8 mouse cellular contexts compared by ENCODE assay signal in genomic region chr14:14632951-14633931, GRCm38 (mm10).
DNase-seq lines count a peak whose midpoint lies in the region; ATAC-seq lines count a peak whose summit lies in the region.

No protein-coding gene starts in this region.

- ATAC-seq in forebrain, embryonic 11.5 days (replicated peaks; ENCODE audit: low FRiP score), result peak; percentile 64
- ATAC-seq in heart, embryonic 15.5 days (replicated peaks; ENCODE audit: insufficient number of reproducible peaks, insufficient read depth, low FRiP score, low read depth), result peak; percentile 43
- ATAC-seq in liver, embryonic 15.5 days (ENCODE audit: insufficient read depth), result no peak

- H3K9me3 ChIP-seq in forebrain, embryonic 11.5 days (ENCODE audit: control insufficient read depth, low read length), result no peaks in the 10 kb centered on the region
- H3K9me3 ChIP-seq in heart, embryonic 15.5 days (replicated peaks), result no peaks in the 10 kb centered on the region
- H3K9me3 ChIP-seq in liver, embryonic 15.5 days (replicated peaks), result no peaks in the 10 kb centered on the region

- WGBS in forebrain, embryonic 11.5 days, result 5% methylated on average over 22 of the region's 22 CpGs
- 4% methylated on average over 22 of the region's 22 CpGs for WGBS in heart, embryonic 15.5 days
- WGBS in liver, embryonic 15.5 days (ENCODE audit: insufficient replicate concordance), result 4% methylated on average over 22 of the region's 22 CpGs

- no peak overlapping the region; the same call in 1 of the 2 replicates for H3K9ac ChIP-seq in forebrain, embryonic 11.5 days (ENCODE audit: low read length)
- H3K9ac ChIP-seq in heart, embryonic 15.5 days, result peak overlapping the region; percentile 44; the same call in 1 of the 2 replicates
- 0 out of 2 replicates have a peak overlapping the region, but pooled peaks have one; percentile 11 for H3K9ac ChIP-seq in liver, embryonic 15.5 days

- no peaks in the 10 kb centered on the region for H3K27me3 ChIP-seq in forebrain, embryonic 11.5 days (ENCODE audit: control insufficient read depth, insufficient read depth, low read length)
- no peaks in the 10 kb centered on the region for H3K27me3 ChIP-seq in heart, embryonic 15.5 days
- H3K27me3 ChIP-seq in liver, embryonic 15.5 days, result no peaks in the 10 kb centered on the region

- H3K4me3 ChIP-seq in forebrain, embryonic 11.5 days (ENCODE audit: low read depth, low read length), result peak overlapping the region; percentile 19
- peak overlapping the region; percentile 46 for H3K4me3 ChIP-seq in heart, embryonic 15.5 days
- H3K4me3 ChIP-seq in liver, embryonic 15.5 days (replicated peaks), result peak overlapping the region; percentile 43

- peaks cover 7% of the 10 kb centered on the region; the same call in 1 of the 2 replicates for H3K4me1 ChIP-seq in forebrain, embryonic 11.5 days (replicated peaks; ENCODE audit: control insufficient read depth, insufficient read depth, low read length)
- peaks cover 11% of the 10 kb centered on the region; the same call in 1 of the 2 replicates for H3K4me1 ChIP-seq in heart, embryonic 15.5 days (replicated peaks)
- H3K4me1 ChIP-seq in liver, embryonic 15.5 days (replicated peaks), result peaks cover 18% of the 10 kb centered on the region

- peak; percentile 98 for DNase-seq in 3T3-L1 (ENCODE audit: low read depth, low spot score)
- peak; percentile 80 to 94 for DNase-seq in adrenal gland, adult (ENCODE audit: inconsistent age in 2 of 2, low spot score in 1 of 2)
- peak; percentile 56 for DNase-seq in forebrain, embryonic 11.5 days (ENCODE audit: low spot score)
- DNase-seq in kidney, postnatal 14 days, result peak; percentile 48
- DNase-seq in neural tube, embryonic 10.5 days (ENCODE audit: extremely low spot score, low spot score), result peak; percentile 29
- peak; percentile 11 to 35 for DNase-seq in thymus, postnatal 10 days (ENCODE audit: low spot score in 2 of 2)

- peak overlapping the region; percentile 53 for H3K4me2 ChIP-seq in forebrain, embryonic 11.5 days (ENCODE audit: low read depth, low read length, severe bottlenecking)
- peak overlapping the region; percentile 82 for H3K4me2 ChIP-seq in heart, embryonic 15.5 days
- peak overlapping the region; percentile 69 for H3K4me2 ChIP-seq in liver, embryonic 15.5 days

- H3K27ac ChIP-seq in forebrain, embryonic 11.5 days (ENCODE audit: low read depth, low read length), result no peak overlapping the region
- H3K27ac ChIP-seq in heart, embryonic 15.5 days, result peak overlapping the region; percentile 16; the same call in 1 of the 2 replicates
- H3K27ac ChIP-seq in liver, embryonic 15.5 days (replicated peaks), result no peak overlapping the region

- H3K36me3 ChIP-seq in forebrain, embryonic 11.5 days (ENCODE audit: control insufficient read depth, insufficient read depth, low read length), result no peaks in the 10 kb centered on the region
- H3K36me3 ChIP-seq in heart, embryonic 15.5 days, result no peaks in the 10 kb centered on the region
- no peaks in the 10 kb centered on the region for H3K36me3 ChIP-seq in liver, embryonic 15.5 days (replicated peaks)

Comparison
In these comparisons a context has a peak if more than half of its experiments do, and no peak if none do; other contexts are left out.
1. DNase-seq: peak in every context shown above with its lines; median percentile 98 in 3T3-L1; 87 in adrenal gland, adult; 56 in forebrain, embryonic 11.5 days; 48 in kidney, postnatal 14 days; 29 in neural tube, embryonic 10.5 days; 23 in thymus, postnatal 10 days.